Mouse (Mus musculus): Measurements from ENCODE around the gene Chd9. TPM values are rescaled to one million over a fixed set of nuclear protein-coding genes. Genes with fewer than 3 reads are reported as not detected.
"Not testable (repeated sequence)": the region's sequence is repeated elsewhere in the genome, so short reads cannot be mapped to it uniquely, and the experiment has no call there.

The Chd9 gene
- total RNA-seq, 4 experiments from 2014 or later = 240 to 270 (median 254) TPM

GRCm38 (mm10) chr8:90904171-90904706 is 76.1 kb downstream of the Chd9 start:
- no peak for DNase-seq (ENCODE audit: low spot score in 2 of 2)

- no peak for DNase-seq (ENCODE audit: low spot score in 2 of 2)
Observed at GRCm38 (mm10) chr8:90906922-90907321, 78.8 kb downstream of the Chd9 start.

- no peak for DNase-seq (ENCODE audit: low spot score in 2 of 2)
Observed at GRCm38 (mm10) chr8:90907516-90907847, 79.3 kb downstream of the Chd9 start.

- DNase-seq (ENCODE audit: low spot score in 2 of 2) = peak; percentile 87 to 88
Observed at GRCm38 (mm10) chr8:90907848-90908551, 79.8 kb downstream of the Chd9 start.

DNA sequence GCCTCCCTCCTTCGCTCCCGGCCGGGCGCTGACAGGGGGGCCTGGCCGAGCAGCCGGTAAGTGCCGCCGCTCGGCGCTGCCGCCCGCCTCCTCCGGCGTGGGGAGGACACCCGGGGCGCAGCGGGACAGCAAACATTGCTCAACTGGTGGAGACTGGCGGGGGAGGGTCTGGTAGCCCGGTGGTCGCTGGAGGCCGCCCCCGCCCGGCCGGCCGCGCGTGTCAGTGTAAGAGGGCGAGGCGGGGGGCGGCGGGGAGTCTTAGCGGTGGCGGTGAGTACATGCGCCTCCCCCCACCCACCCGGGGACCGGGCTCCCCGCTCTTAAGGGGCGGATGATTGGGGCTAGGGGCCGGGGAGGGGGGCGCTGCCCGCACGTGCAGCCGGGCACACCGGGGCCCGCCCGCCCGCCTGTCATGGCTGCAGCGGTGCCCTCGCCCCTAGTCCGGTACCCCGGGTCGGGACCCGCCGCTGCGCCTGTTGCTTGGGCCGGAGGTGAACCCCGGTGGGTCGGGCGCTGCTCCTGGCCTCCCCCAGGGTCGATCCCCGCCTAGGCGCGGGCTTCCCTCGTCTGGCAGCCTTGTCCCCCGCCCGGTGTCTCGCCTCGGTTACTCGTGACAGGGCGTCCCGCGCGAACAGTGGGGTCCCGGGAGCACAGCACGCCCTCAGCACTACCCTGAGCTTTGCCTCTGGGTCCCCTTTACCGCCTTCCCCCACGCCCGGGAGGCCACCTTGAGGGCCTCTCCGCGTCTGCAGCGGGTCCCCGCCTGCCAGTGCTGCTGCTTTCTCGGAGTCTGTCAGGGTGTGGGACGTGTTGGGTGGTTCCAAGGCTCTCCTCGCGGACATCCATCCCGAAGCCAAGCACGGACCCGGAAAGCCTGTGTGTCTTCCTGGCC is 80.7 kb downstream of the Chd9 start:
- DNase-seq (ENCODE audit: low spot score in 2 of 2) = peak in 1 of 2 experiments; percentile 12

DNA sequence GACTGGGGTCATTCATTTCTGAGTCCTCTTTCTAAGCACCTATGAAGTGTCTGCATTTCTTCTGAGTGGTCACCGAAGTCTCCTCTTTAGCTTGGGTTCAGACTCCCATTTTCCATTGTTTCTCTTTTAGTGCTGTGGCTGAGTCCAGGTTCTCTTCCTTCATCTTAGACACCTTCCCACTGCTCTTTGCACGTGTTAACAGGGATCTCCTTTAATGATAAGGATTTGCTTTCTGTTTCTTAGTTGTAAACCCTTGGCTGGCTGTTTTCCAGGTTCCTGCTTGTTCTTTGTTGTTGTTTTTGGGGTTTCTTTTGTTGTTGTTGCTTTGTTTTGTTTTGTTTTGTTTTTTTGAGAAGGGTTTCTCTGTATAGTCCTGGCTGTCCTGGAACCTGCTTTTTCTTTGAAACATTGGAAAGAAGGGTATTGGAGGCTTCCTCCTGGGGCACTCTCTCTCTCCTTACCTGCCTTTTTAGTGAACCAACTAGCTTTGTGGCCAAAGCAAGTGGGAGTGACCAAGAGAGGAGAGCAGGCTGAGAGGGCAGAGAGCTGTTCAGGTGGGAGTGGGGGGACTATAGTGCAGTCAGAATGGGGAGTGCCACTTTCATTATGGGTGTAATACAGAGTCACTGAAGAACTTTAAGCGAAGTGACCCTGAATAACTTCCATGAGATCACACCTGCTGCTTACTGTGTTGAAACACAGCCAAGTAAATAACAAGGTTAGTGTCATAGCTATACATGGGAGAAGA is 95.2 kb downstream of the Chd9 start:
- no peak for DNase-seq (ENCODE audit: low spot score in 2 of 2)

- no peak for DNase-seq (ENCODE audit: low spot score in 2 of 2)
Observed at GRCm38 (mm10) chr8:90928412-90928811, 100.3 kb downstream of the Chd9 start.

DNA sequence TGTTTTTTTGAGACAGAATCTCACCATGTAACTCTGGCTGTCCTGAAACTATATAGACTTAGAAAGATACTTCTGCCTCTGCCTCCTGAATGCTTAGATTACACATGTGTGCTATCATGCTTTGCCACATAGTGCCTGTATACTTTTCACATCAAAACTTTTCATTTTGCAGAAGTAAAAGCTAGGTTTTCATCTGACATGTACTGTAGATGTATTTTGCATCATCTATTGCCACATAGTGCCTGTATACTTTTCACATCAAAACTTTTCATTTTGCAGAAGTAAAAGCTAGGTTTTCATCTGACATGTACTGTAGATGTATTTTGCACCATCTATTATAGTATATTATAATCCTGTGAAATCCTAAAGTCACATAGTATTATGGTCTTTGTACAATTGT is 102.0 kb downstream of the Chd9 start:
- not testable (repeated sequence) for DNase-seq (ENCODE audit: low spot score in 2 of 2)

DNA sequence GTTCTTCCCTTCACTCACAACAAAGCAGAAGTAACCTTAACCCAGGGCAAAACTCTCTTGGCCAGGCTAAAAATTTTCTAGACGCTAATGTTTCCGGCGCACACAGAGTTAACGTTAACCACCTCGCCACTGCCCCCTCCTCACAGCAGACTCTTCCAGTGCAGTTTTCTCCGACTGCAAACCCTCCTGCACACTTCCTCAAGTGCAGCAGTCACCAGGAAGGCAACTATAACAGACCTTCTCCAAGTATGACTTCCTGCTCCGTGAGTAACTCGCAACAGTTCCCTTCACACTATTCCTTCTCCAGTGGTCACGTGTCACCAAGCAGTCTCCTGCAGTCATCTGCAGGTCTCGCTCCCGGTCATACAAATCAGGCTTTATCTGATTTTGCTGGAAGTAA is 104.8 kb downstream of the Chd9 start:
- no peak for DNase-seq (ENCODE audit: low spot score in 2 of 2)

DNA sequence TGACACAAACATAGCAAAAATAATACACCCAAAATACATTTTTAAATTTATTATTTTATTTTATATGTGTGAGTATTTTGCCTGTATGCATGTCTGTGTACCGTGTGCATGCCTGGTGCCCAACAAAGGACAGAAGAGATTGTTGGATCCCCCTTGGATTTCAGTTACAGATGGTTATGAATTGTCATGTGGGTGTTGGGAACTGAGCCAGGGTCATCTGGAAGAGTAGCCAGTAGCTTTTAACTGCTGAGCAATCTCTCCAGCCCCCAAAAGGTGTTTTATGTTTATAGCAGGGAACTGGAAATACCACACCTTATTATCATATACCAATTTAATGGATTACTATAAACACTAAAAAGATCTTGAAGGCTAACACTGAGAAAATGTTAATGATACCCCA is 106.6 kb downstream of the Chd9 start:
- no peak for DNase-seq (ENCODE audit: low spot score in 2 of 2)

GRCm38 (mm10) chr8:90936840-90937239 is 108.7 kb downstream of the Chd9 start:
- DNase-seq (ENCODE audit: low spot score in 2 of 2) = no peak

DNA sequence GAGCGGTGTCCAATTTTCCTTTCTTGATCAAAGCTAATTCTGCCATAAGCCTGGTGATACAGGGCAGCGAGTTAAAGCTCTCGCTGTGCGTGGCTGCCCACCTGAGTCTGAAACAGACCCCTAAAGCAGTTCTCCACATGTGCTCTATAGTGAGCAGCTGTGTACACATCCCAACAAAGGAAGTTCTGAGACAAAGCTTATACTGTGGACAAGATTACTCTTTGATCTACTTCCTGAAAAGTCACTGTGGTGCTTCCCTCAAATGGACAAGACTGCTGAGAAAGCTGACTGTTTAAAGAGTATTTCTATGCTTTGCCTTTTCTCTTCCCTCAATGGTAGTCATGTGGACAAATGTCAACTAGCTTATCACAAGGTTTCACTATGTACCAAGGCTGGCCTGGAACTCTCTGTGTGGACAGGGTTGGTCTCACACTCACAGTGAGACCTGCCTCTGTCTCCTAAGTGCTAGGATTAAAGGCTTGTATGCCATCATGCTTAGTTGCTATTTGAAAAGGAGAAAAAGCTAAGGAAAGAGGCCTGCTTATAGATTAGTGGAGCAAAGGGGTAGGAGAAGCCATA is 110.3 kb downstream of the Chd9 start:
- DNase-seq (ENCODE audit: low spot score in 2 of 2) = no peak

DNA sequence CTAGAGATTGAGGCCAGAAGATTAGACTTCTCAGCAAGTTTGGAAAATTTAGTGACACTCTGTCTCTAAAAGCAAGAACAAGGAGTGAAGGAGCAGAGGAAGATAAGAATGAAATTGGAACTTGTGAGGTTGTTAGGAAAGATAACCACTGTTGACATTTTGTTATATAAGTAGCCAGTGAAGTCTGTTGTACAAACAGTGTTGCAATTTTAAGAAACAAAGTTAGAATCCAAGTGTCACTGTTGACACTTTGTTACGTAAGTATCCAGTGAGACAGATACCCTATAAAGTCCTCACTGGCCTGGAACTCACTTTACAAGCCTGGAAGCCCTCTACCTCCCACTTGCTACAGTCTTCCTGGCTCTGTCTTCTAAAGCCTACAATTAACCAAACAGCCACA is 111.7 kb downstream of the Chd9 start:
- no peak for DNase-seq (ENCODE audit: low spot score in 2 of 2)

- DNase-seq (ENCODE audit: low spot score in 2 of 2) = no peak
Observed at GRCm38 (mm10) chr8:90943770-90944169, 115.6 kb downstream of the Chd9 start.

- DNase-seq (ENCODE audit: low spot score in 2 of 2) = peak; percentile 74 to 78
Observed at GRCm38 (mm10) chr8:90954802-90955760, 126.9 kb downstream of the Chd9 start.

DNA sequence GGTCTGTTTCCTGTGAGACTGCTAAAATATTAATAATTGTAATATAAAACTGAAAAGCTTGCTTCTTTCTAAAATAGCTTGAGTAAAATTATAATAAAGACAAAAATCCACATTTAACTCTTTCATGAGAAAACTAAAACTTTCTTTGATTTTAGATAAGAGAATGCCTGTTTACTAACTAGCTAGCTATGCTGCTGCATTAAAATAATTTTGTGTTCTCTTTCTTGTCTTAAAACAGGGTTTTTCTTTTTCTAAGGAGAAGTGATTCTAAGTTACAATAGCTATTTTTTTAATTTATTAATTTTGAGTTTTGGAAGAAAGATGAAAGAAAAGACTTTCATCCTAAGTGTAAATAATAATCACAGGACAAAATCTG is 127.6 kb downstream of the Chd9 start:
- DNase-seq (ENCODE audit: low spot score in 2 of 2) = no peak

DNA sequence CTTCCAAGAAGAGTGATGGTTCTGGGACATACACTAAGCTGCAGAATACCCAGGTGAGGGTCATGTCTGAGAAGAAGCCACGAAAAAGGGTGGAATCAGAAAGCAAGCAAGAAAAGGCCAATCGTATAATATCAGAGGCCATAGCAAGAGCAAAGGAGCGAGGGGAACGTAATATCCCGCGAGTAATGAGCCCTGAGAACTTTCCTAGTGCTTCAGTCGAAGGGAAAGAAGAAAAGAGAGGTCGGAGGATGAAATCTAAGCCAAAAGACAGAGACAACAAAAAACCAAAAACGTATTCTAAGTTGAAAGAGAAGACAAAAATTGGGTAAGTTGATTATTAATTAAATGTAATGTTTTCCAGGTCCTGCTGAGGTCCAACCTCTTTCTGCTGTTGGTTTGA is 128.2 kb downstream of the Chd9 start:
- no peak for DNase-seq (ENCODE audit: low spot score in 2 of 2)

GRCm38 (mm10) chr8:90957711-90958110 is 129.6 kb downstream of the Chd9 start:
- no peak for DNase-seq (ENCODE audit: low spot score in 2 of 2)

GRCm38 (mm10) chr8:90959721-90960120 is 131.6 kb downstream of the Chd9 start:
- DNase-seq (ENCODE audit: low spot score in 2 of 2) = no peak

DNA sequence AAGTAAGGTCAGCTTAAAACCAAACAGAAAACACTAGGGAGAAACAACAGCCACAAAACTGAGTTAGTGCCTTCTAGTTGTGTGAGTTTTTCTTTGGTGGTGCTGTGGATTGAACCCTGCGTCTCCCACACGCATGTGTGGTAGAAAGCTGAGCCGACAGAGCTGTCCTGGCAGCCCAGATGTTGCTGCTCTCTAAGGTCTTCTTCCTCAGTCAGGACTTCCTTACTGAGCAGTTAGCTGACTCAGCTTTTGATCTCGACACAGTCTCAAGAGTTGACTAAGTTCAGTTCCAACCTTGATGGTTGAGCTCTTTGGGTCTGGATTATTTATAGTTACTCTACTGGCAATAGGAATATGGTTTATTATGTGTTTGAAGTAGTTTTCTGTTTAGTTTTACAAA is 133.5 kb downstream of the Chd9 start:
- DNase-seq (ENCODE audit: low spot score in 2 of 2) = no peak
